Mouse (Mus musculus): ENCODE results near the gene Map4k4.

DNA sequence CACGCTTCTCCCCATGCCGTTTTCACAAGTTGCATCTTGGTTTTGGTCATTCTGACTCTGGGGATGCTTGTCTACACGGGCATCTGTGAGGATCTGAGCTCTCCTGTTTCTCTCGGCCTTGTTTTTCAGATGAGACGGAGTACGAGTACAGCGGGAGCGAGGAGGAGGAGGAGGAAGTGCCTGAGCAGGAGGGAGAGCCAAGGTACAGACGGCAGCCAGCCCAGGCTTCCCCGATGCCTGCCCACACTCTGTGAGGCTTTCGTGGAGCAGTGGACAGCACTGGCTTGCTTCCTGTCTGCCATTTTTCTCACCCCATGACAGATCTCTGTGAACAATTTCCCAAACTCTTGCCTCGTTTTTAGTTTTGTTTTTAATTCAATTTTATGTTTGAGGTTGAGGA, 88.1 kb downstream of the Map4k4 start:
- no peak for TF ChIP-seq CTCF (IDR thresholded peaks at IDR 0.05; ENCODE audit: borderline replicate concordance, insufficient read depth, low read depth, low read length)
- TF ChIP-seq POLR2A (IDR thresholded peaks at IDR 0.05; ENCODE audit: borderline replicate concordance, insufficient read depth, low read length): no peak
